Mouse (Mus musculus) myocyte (in vitro differentiated cells): ENCODE results near the gene Card11. TPM values are rescaled to one million over a fixed set of nuclear protein-coding genes. Genes with fewer than 3 reads are reported as not detected.

Experiments used
- H3K27me3 ChIP-seq: one replicate; pipeline ENCODE4 v1.6.1; 2011; ENCODE audit not compliant: control insufficient read depth, insufficient read depth, insufficient read length
- H3K36me3 ChIP-seq: one replicate; pipeline ENCODE4 v1.6.1; 2011; ENCODE audit not compliant: control insufficient read depth, insufficient read depth
- H3K4me2 ChIP-seq: one replicate; pipeline ENCODE4 v1.6.1; 2011; ENCODE audit warnings: low read depth, control low read depth
- H3K4me3 ChIP-seq: one replicate; pipeline ENCODE4 v1.5.1; 2011; ENCODE audit warnings: mild to moderate bottlenecking, control low read depth, moderate library complexity
- H3K79me2 ChIP-seq: one replicate; pipeline ENCODE4 v1.6.1; 2011; ENCODE audit not compliant: control insufficient read depth, insufficient read depth
- H3ac ChIP-seq: one replicate; pipeline ENCODE4 v1.6.1; 2011; ENCODE audit not compliant: control insufficient read depth, insufficient read length
- CEBPB ChIP-seq: IDR thresholded peaks from 2 replicates; pipeline ENCODE4 v1.6.1; 2011; ENCODE audit warnings: mild to moderate bottlenecking, moderate library complexity; ENCODE audit not compliant: poor library complexity, insufficient read depth, severe bottlenecking
- E2F4 ChIP-seq: IDR thresholded peaks from one replicate; pipeline ENCODE4 v1.6.1; 2011; ENCODE audit warnings: mild to moderate bottlenecking, control low read depth, moderate library complexity; ENCODE audit not compliant: insufficient read depth
- MAX ChIP-seq: IDR thresholded peaks from one replicate; pipeline ENCODE4 v1.6.1; 2011; ENCODE audit warnings: low read depth, mild to moderate bottlenecking, control low read depth
- MYOD1 ChIP-seq, 3 experiments: IDR thresholded peaks; one replicate each; pipeline ENCODE4 v1.6.1; 2011; ENCODE audit warnings: control low read depth in 2 of 3, low read depth in 2 of 3, mild to moderate bottlenecking in 2 of 3, moderate library complexity in 1 of 3; ENCODE audit not compliant: insufficient read length in 2 of 3, control insufficient read depth in 1 of 3
- MYOG ChIP-seq, 3 experiments: IDR thresholded peaks; one replicate each; pipeline ENCODE4 v1.6.1; 2011; ENCODE audit warnings: control low read depth in 2 of 3, low read depth in 2 of 3, mild to moderate bottlenecking in 2 of 3; ENCODE audit not compliant: insufficient read length in 2 of 3, control insufficient read depth in 1 of 3, insufficient read depth in 1 of 3
- POLR2A ChIP-seq: IDR thresholded peaks from one replicate; pipeline ENCODE4 v1.6.1; 2011; ENCODE audit warnings: low read depth, mild to moderate bottlenecking, control low read depth, moderate library complexity; ENCODE audit not compliant: insufficient read length
- POLR2AphosphoS2 ChIP-seq: IDR thresholded peaks from one replicate; pipeline ENCODE4 v1.6.1; 2011; ENCODE audit warnings: low read depth, control low read depth; ENCODE audit not compliant: insufficient read length
- REST ChIP-seq: IDR thresholded peaks from one replicate; pipeline ENCODE4 v1.6.1; 2011; ENCODE audit warnings: mild to moderate bottlenecking, control low read depth, moderate library complexity; ENCODE audit not compliant: insufficient read depth, insufficient read length
- SRF ChIP-seq: IDR thresholded peaks from one replicate; pipeline ENCODE4 v1.6.1; 2011; ENCODE audit warnings: low read depth; ENCODE audit not compliant: control insufficient read depth, insufficient read length
- TCF12 ChIP-seq: IDR thresholded peaks from one replicate; pipeline ENCODE4 v1.6.1; 2011; ENCODE audit warnings: mild to moderate bottlenecking, control low read depth; ENCODE audit not compliant: poor library complexity, insufficient read depth, severe bottlenecking
- TCF3 ChIP-seq: IDR thresholded peaks from one replicate; pipeline ENCODE4 v1.6.1; 2011; ENCODE audit warnings: low read depth, control low read depth; ENCODE audit not compliant: insufficient read length
- USF1 ChIP-seq: IDR thresholded peaks from one replicate; pipeline ENCODE4 v1.6.1; 2011; ENCODE audit warnings: low read depth, mild to moderate bottlenecking, control low read depth, moderate library complexity
- polyA plus RNA-seq: library from polyadenylated mRNA; unstranded; fragments of >200 nt; fragmentation: generic; extraction: Trizol; gene quantifications from one replicate; pipeline ENCODE4 v1.2.1, GENCODE M21; 2012; ENCODE audit warnings: missing spikeins

Card11 gene
- polyA plus RNA-seq, 1 experiment: 0.04 TPM

DNA sequence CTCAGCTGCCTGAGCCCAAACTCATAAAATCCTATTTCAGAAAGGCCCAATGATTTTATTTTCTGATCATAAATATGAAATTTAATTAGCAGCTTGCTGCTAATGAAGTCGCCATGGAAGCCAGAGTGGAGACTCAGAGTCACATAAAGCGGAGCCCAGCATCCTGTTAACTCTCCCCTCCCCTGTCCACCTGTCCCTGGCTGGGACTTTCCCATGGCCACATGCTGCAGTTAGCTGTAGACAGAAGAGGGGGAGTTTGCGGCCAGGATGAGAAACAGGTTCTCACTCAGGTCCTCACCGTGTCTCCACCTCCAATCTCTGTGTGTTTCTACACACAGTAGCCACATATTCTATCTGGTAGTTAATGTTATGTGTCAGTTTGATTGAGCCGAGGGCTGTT, 48.6 kb downstream of the Card11 start:
- no peak overlapping the region for H3K4me2 ChIP-seq
- H3K79me2 ChIP-seq: no peaks in the 10 kb centered on the region
- H3K27me3 ChIP-seq: no peaks in the 10 kb centered on the region
- H3K4me3 ChIP-seq: no peak overlapping the region
- TF ChIP-seq E2F4: no peak
- TF ChIP-seq MYOD1 (IDR thresholded peaks at IDR 0.05; ENCODE audit: control insufficient read depth in 1 of 3, insufficient read length in 2 of 3, low read depth in 2 of 3): no peak
- TF ChIP-seq POLR2A: no peak
- no peak for TF ChIP-seq REST
- TF ChIP-seq USF1: no peak
- TF ChIP-seq TCF12: no peak
- TF ChIP-seq POLR2AphosphoS2: no peak
- no peak for TF ChIP-seq MAX
- no peak for TF ChIP-seq SRF
- no peak for TF ChIP-seq MYOG (IDR thresholded peaks at IDR 0.05; ENCODE audit: control insufficient read depth in 1 of 3, insufficient read depth in 1 of 3, insufficient read length in 2 of 3, low read depth in 2 of 3)
- no peak for TF ChIP-seq CEBPB
- no peak for TF ChIP-seq TCF3
- no peak overlapping the region for H3ac ChIP-seq
- no peaks in the 10 kb centered on the region for H3K36me3 ChIP-seq

DNA sequence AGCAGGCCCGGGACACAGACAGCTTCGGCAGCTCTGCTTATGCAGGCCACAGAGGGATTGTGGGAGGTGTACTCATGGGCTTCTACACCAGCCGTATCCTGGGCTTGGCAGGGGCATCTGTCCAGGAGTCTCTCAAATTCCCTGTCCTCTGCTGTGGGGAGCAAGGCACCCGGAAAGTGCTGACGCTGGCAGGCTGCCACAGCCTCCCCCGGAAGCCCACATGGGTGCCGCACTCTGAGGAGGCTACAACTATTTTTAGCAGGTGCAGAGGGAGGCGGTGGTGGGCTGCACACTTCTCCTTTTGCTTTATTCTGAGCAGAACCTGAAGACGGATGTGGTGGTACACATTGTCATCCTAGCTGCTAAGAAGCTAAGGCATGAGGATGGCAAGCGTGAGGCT, 52.4 kb downstream of the Card11 start:
- H3K79me2 ChIP-seq: no peaks in the 10 kb centered on the region
- H3ac ChIP-seq: no peak overlapping the region
- TF ChIP-seq SRF: no peak
- TF ChIP-seq USF1: no peak
- no peak for TF ChIP-seq POLR2AphosphoS2
- no peak for TF ChIP-seq POLR2A
- TF ChIP-seq TCF3: no peak
- TF ChIP-seq MYOG (IDR thresholded peaks at IDR 0.05; ENCODE audit: control insufficient read depth in 1 of 3, insufficient read depth in 1 of 3, insufficient read length in 2 of 3, low read depth in 2 of 3): no peak
- TF ChIP-seq MYOD1 (IDR thresholded peaks at IDR 0.05; ENCODE audit: control insufficient read depth in 1 of 3, insufficient read length in 2 of 3, low read depth in 2 of 3): no peak
- TF ChIP-seq REST: no peak
- TF ChIP-seq E2F4: no peak
- TF ChIP-seq CEBPB: no peak
- no peak for TF ChIP-seq MAX
- TF ChIP-seq TCF12: no peak
- no peak overlapping the region for H3K4me2 ChIP-seq
- H3K4me3 ChIP-seq: no peak overlapping the region
- H3K27me3 ChIP-seq: no peaks in the 10 kb centered on the region
- no peaks in the 10 kb centered on the region for H3K36me3 ChIP-seq

DNA sequence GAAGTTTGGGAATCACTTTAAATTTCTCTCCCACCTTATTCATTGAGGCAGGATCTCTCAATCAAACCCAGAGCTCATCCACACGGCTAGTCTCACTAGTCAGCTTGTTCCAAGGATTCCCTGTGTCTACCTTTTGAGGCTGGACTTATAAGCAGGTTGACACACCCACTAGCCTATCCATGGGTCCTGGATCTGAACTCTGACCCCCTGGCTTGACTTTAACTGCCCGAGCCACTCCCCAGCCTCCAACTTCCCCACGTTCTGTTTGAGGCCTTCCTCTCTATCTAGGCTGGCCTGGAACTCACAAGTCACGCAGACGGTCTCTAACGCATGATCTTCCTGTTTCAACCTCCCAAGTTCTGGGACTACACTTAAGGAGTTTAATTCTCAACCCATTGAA, 54.3 kb downstream of the Card11 start:
- H3ac ChIP-seq: no peak overlapping the region
- no peaks in the 10 kb centered on the region for H3K27me3 ChIP-seq
- no peak for TF ChIP-seq MYOG (IDR thresholded peaks at IDR 0.05; ENCODE audit: control insufficient read depth in 1 of 3, insufficient read depth in 1 of 3, insufficient read length in 2 of 3, low read depth in 2 of 3)
- no peak for TF ChIP-seq REST
- no peak for TF ChIP-seq POLR2AphosphoS2
- no peak for TF ChIP-seq CEBPB
- TF ChIP-seq SRF: no peak
- TF ChIP-seq E2F4: no peak
- no peak for TF ChIP-seq TCF12
- TF ChIP-seq USF1: no peak
- TF ChIP-seq POLR2A: no peak
- no peak for TF ChIP-seq TCF3
- no peak for TF ChIP-seq MYOD1 (IDR thresholded peaks at IDR 0.05; ENCODE audit: control insufficient read depth in 1 of 3, insufficient read length in 2 of 3, low read depth in 2 of 3)
- no peak for TF ChIP-seq MAX
- no peaks in the 10 kb centered on the region for H3K79me2 ChIP-seq
- no peak overlapping the region for H3K4me3 ChIP-seq
- H3K36me3 ChIP-seq: no peaks in the 10 kb centered on the region
- H3K4me2 ChIP-seq: no peak overlapping the region

DNA sequence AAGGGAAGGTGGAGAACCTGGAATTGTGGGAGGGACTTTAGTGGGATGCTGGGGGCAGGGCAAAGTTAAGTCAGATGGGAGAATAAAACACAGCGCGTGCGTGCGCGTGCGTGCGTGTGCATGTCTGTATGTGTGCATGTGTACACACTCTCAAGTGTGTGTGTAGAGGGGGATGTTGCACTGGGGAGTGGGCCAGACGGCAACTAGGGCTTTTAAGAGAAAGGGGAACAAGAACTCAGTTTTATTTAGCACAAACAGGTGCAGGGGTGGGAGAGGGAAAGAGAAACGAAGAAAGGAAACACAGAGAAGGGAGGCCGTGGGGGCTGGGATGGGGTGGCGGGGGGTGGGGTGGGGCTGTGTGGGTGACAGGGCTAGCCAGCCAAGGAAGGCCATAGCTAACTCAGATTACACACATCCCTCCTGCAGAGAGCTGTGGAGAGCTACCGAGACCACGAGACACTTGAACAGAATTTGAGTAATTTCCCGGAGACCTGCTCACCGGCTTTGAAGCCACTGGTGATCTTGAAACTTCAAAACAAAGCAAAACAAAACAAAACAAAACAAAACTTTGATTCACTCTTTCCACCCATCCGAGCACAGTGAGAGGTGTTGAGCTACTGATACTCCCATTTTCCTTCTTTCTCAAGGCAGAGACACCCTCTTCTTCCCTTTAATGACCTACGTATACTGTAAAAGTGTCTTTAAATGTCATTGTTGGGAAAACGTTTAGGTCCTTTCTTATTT, 55.8 kb downstream of the Card11 start:
- Histone ChIP-seq H3K79me2 (no peaks in the 10 kb centered on the region), H3K4me2 (no peak overlapping the region), H3K4me3 (no peak overlapping the region), H3K27me3 (no peaks in the 10 kb centered on the region), H3K36me3 (no peaks in the 10 kb centered on the region), H3ac (no peak overlapping the region)
- TF ChIP-seq SRF: no peak
- TF ChIP-seq MAX: no peak
- no peak for TF ChIP-seq E2F4
- TF ChIP-seq USF1: no peak
- TF ChIP-seq REST: no peak
- TF ChIP-seq TCF12: no peak
- TF ChIP-seq TCF3: no peak
- TF ChIP-seq MYOG (IDR thresholded peaks at IDR 0.05; ENCODE audit: control insufficient read depth in 1 of 3, insufficient read depth in 1 of 3, insufficient read length in 2 of 3, low read depth in 2 of 3): no peak
- TF ChIP-seq POLR2A: no peak
